9 mouse cellular contexts compared by ENCODE assay signal in the genomic region with DNA sequence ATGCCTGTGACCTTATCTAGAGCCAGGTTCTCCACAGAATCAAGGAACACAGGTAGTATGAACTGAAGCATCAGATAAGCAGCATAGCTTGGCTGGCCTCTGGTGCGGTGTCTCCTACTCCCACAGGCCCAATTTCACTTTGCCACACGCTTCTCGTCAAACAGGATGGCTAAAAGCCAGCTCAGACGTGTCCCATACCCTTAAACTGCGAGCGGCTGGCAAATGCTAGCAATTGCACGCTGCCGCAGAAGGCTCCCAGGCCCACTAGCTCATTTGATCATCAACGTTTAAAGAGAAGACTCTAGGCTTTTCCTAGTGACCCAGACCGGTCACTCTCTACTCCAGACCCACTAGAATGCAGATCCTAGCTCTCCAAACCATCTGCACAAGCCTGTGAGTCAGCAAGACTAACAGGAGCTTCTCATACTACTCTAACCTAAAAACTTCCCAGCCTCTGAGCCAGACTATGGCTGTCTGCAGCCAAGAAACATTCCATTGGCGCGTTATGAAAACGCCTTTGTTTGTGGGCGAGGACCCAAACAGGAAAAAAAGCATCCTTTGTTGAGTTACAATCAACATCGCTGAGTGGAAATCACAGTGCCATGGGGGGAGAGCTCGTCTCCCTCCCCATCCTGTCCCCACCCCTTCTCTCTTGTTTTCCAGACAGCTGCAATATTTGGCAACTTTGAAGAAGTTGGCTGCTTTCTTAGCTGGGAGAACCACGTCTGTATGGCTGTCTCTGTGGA. TPM values are rescaled to one million over a fixed set of nuclear protein-coding genes. Genes with fewer than 3 reads are reported as not detected.
DNase-seq lines count a peak whose midpoint lies in the region; ATAC-seq and TF ChIP-seq lines count a peak whose summit lies in the region.
"Had no signal": no experiment of that assay in that cellular context is flagged by ENCODE, and none has a peak within 500 bp of the region (broad histone marks: within the 10 kb centered on the region; RNA-seq: fewer than 3 reads in every experiment).

No protein-coding gene starts in this region.

- peaks cover 11% of the 10 kb centered on the region; the same call in 1 of the 2 replicates for H3K79me2 ChIP-seq in liver, adult 2 months (ENCODE audit: control insufficient read depth, insufficient read depth, low read length)

- peak overlapping the region; percentile 62 for H3K27ac ChIP-seq in liver, adult 2 months (replicated peaks; ENCODE audit: insufficient read depth, low read depth, low read length)
- no peak overlapping the region for H3K27ac ChIP-seq in liver, embryonic 11.5 days (ENCODE audit: low read depth, low read length)
- H3K27ac ChIP-seq in heart, embryonic 15.5 days: peak overlapping the region; percentile 65
- peak overlapping the region; percentile 65 for H3K27ac ChIP-seq in olfactory bulb, adult 2 months (ENCODE audit: insufficient read depth, low read depth, low read length)

- H3K4me3 ChIP-seq in liver, adult 2 months (ENCODE audit: insufficient read depth, low read depth, low read length): peak overlapping the region; percentile 6; the same call in 1 of the 2 replicates
- no peak overlapping the region for H3K4me3 ChIP-seq in liver, embryonic 11.5 days (ENCODE audit: low read depth, low read length)
- no peak overlapping the region for H3K4me3 ChIP-seq in heart, embryonic 15.5 days
- H3K4me3 ChIP-seq in olfactory bulb, adult 2 months (ENCODE audit: insufficient read depth, low read depth, low read length): no peak overlapping the region

- peak overlapping the region; percentile 55 for H3K9ac ChIP-seq in liver, adult 2 months (ENCODE audit: low read depth, low read length)
- H3K9ac ChIP-seq in liver, embryonic 11.5 days (ENCODE audit: low read depth, low read length): no peak overlapping the region
- H3K9ac ChIP-seq in heart, embryonic 15.5 days: no peak overlapping the region

- no peak for TF ChIP-seq CTCF in liver, adult 2 months (IDR thresholded peaks at IDR 0.05; ENCODE audit: low read depth, low read length)
- no peak for TF ChIP-seq CTCF in olfactory bulb, adult 2 months (IDR thresholded peaks at IDR 0.05; ENCODE audit: insufficient read depth, low read depth, low read length)

- WGBS in liver, adult 2 months: 32% methylated on average over 17 of the region's 17 CpGs
- WGBS in liver, embryonic 11.5 days: 76% methylated on average over 17 of the region's 17 CpGs
- WGBS in heart, embryonic 15.5 days: 60% methylated on average over 17 of the region's 17 CpGs
- 32% methylated on average over 17 of the region's 17 CpGs for WGBS in olfactory bulb, adult 2 months

- TF ChIP-seq POLR2A in liver, adult 2 months (IDR thresholded peaks at IDR 0.05; ENCODE audit: extremely low read depth, insufficient read depth, low read length): no peak
- TF ChIP-seq POLR2A in olfactory bulb, adult 2 months (IDR thresholded peaks at IDR 0.05; ENCODE audit: insufficient read depth, low read depth, low read length): no peak

- H3K36me3 ChIP-seq in liver, adult 2 months (ENCODE audit: control insufficient read depth, insufficient read depth, low read length): peaks cover 23% of the 10 kb centered on the region
- H3K36me3 ChIP-seq in liver, embryonic 11.5 days (ENCODE audit: control insufficient read depth, insufficient read depth, low read length): peaks cover 4% of the 10 kb centered on the region; the same call in 1 of the 2 replicates
- no peaks in the 10 kb centered on the region for H3K36me3 ChIP-seq in heart, embryonic 15.5 days

- H3K4me2 ChIP-seq in liver, embryonic 11.5 days: no peak overlapping the region
- no peak overlapping the region for H3K4me2 ChIP-seq in heart, embryonic 15.5 days

- no peaks in the 10 kb centered on the region for H3K27me3 ChIP-seq in liver, adult 2 months (ENCODE audit: control insufficient read depth, insufficient read depth, low read length)
- H3K27me3 ChIP-seq in liver, embryonic 11.5 days (replicated peaks; ENCODE audit: control insufficient read depth, insufficient read depth, low read length): no peaks in the 10 kb centered on the region
- no peaks in the 10 kb centered on the region for H3K27me3 ChIP-seq in heart, embryonic 15.5 days

- no peak for ATAC-seq in liver, embryonic 11.5 days (replicated peaks; ENCODE audit: low FRiP score)
- no peak; the same call in 1 of the 2 replicates for ATAC-seq in heart, embryonic 15.5 days (replicated peaks; ENCODE audit: insufficient number of reproducible peaks, insufficient read depth, low FRiP score, low read depth)
- ATAC-seq in CD4-positive, CD25-positive, alpha-beta regulatory T cell, adult 4 months: no peak

- DNase-seq in liver, adult 2 months (ENCODE audit: extremely low read depth, low read depth, low spot score): peak; percentile 55
- DNase-seq in liver, embryonic 11.5 days (ENCODE audit: low spot score): no peak
- DNase-seq in fibroblast of lung, adult 2 months (ENCODE audit: low read depth): peak; percentile 99
- DNase-seq in layer of hippocampus, adult 9-10 months (ENCODE audit: low spot score): peak; percentile 63
- DNase-seq in spleen, postnatal 14 days (ENCODE audit: low spot score in 2 of 2): no peak

- H3K4me1 ChIP-seq in liver, adult 2 months (ENCODE audit: control insufficient read depth, insufficient read depth, low read length): peaks cover 24% of the 10 kb centered on the region
- H3K4me1 ChIP-seq in liver, embryonic 11.5 days (replicated peaks; ENCODE audit: control insufficient read depth, insufficient read depth, low read length): peaks cover 11% of the 10 kb centered on the region
- peaks cover 41% of the 10 kb centered on the region for H3K4me1 ChIP-seq in heart, embryonic 15.5 days (replicated peaks)
- peaks cover 20% of the 10 kb centered on the region for H3K4me1 ChIP-seq in olfactory bulb, adult 2 months (ENCODE audit: control insufficient read depth, insufficient read depth, low read length)

- H3K9me3 ChIP-seq in liver, embryonic 11.5 days (ENCODE audit: control insufficient read depth, low read length): no peaks in the 10 kb centered on the region
- no peaks in the 10 kb centered on the region for H3K9me3 ChIP-seq in heart, embryonic 15.5 days (replicated peaks)

RNA-seq across cellular contexts. Expression of a gene that starts 3.5 kb away (rescaled TPM):
- total RNA-seq in liver, adult 2 months (2014; rRNA removed): 83.3 and 105 TPM in 2 replicates
- 316 and 337 TPM in 2 replicates for polyA plus RNA-seq in liver, adult 2 months (2012; rRNA removed)
- polyA plus RNA-seq in liver, embryonic 11.5 days (2014; fragmentation: Nextera tagmentation; extraction: Ambion mirVana): 6.8 and 7.0 TPM in 2 replicates
- 12.3 and 14.2 TPM in 2 replicates for polyA plus RNA-seq in heart, embryonic 15.5 days (2015; fragmentation: Nextera tagmentation; extraction: Ambion mirVana)
- not detected in 2 replicates for polyA plus RNA-seq in olfactory bulb, adult 2 months (2012; ENCODE audit: insufficient read depth, insufficient read length, low replicate concordance, missing spikeins)
- polyA plus RNA-seq in CD4-positive, CD25-positive, alpha-beta regulatory T cell, adult 4 months (2017; shearing (Covaris generic)): 10 to 100 TPM; 10.7 to 12.5 TPM

RNA-seq across cellular contexts. Expression of a gene that starts 17.3 kb away (rescaled TPM):
- total RNA-seq in liver, adult 2 months (2014; rRNA removed): 0.46 and 0.54 TPM in 2 replicates
- polyA plus RNA-seq in liver, adult 2 months (2012; rRNA removed): 0.32 and 0.91 TPM in 2 replicates
- not detected in 2 replicates for polyA plus RNA-seq in liver, embryonic 11.5 days (2014; fragmentation: Nextera tagmentation; extraction: Ambion mirVana)
- not detected in 2 replicates for polyA plus RNA-seq in heart, embryonic 15.5 days (2015; fragmentation: Nextera tagmentation; extraction: Ambion mirVana)
- polyA plus RNA-seq in olfactory bulb, adult 2 months (2012; ENCODE audit: insufficient read depth, insufficient read length, low replicate concordance, missing spikeins): not detected in 2 replicates
- not detected for polyA plus RNA-seq in CD4-positive, CD25-positive, alpha-beta regulatory T cell, adult 4 months (2017; shearing (Covaris generic))
- total RNA-seq: neutrophil, adult 5-6 weeks had no signal

RNA-seq across cellular contexts. Expression of a gene that starts 22.4 kb away (rescaled TPM):
- 931 and 1,175 TPM in 2 replicates for total RNA-seq in liver, adult 2 months (2014; rRNA removed)
- polyA plus RNA-seq in liver, adult 2 months (2012; rRNA removed): 441 and 456 TPM in 2 replicates
- 432 and 467 TPM in 2 replicates for polyA plus RNA-seq in liver, embryonic 11.5 days (2014; fragmentation: Nextera tagmentation; extraction: Ambion mirVana)
- polyA plus RNA-seq in heart, embryonic 15.5 days (2015; fragmentation: Nextera tagmentation; extraction: Ambion mirVana): 483 and 678 TPM in 2 replicates
- not detected in 2 replicates for polyA plus RNA-seq in olfactory bulb, adult 2 months (2012; ENCODE audit: insufficient read depth, insufficient read length, low replicate concordance, missing spikeins)
- polyA plus RNA-seq in CD4-positive, CD25-positive, alpha-beta regulatory T cell, adult 4 months (2017; shearing (Covaris generic)): 100 to 1,000 TPM; 433 to 535 TPM

RNA-seq across cellular contexts. Expression of a gene that starts 30.4 kb away (rescaled TPM):
- 729 and 912 TPM in 2 replicates for total RNA-seq in liver, adult 2 months (2014; rRNA removed)
- polyA plus RNA-seq in liver, adult 2 months (2012; rRNA removed): 1,682 and 1,823 TPM in 2 replicates
- 8.2 and 10.3 TPM in 2 replicates for polyA plus RNA-seq in liver, embryonic 11.5 days (2014; fragmentation: Nextera tagmentation; extraction: Ambion mirVana)
- polyA plus RNA-seq in heart, embryonic 15.5 days (2015; fragmentation: Nextera tagmentation; extraction: Ambion mirVana): 1.0 TPM in 1 of 2 replicates, not detected in the other
- polyA plus RNA-seq in olfactory bulb, adult 2 months (2012; ENCODE audit: insufficient read depth, insufficient read length, low replicate concordance, missing spikeins): not detected in 2 replicates
- not detected for polyA plus RNA-seq in CD4-positive, CD25-positive, alpha-beta regulatory T cell, adult 4 months (2017; shearing (Covaris generic))
- total RNA-seq: neutrophil, adult 5-6 weeks had no signal

RNA-seq across cellular contexts. Expression of a gene that starts 37.8 kb away (rescaled TPM):
- 137 and 141 TPM in 2 replicates for total RNA-seq in liver, adult 2 months (2014; rRNA removed)
- 165 and 186 TPM in 2 replicates for polyA plus RNA-seq in liver, adult 2 months (2012; rRNA removed)
- polyA plus RNA-seq in liver, embryonic 11.5 days (2014; fragmentation: Nextera tagmentation; extraction: Ambion mirVana): 218 and 233 TPM in 2 replicates
- 334 and 337 TPM in 2 replicates for polyA plus RNA-seq in heart, embryonic 15.5 days (2015; fragmentation: Nextera tagmentation; extraction: Ambion mirVana)
- polyA plus RNA-seq in olfactory bulb, adult 2 months (2012; ENCODE audit: insufficient read depth, insufficient read length, low replicate concordance, missing spikeins): not detected in 2 replicates
- polyA plus RNA-seq in CD4-positive, CD25-positive, alpha-beta regulatory T cell, adult 4 months (2017; shearing (Covaris generic)): 10 to 100 TPM; 76.9 to 95.0 TPM

Comparison
In these comparisons a context has a peak if more than half of its experiments do, and no peak if none do; other contexts are left out.
1. DNase-seq: peak in liver, adult 2 months (single experiment), fibroblast of lung, adult 2 months (single experiment) and layer of hippocampus, adult 9-10 months (single experiment); none in liver, embryonic 11.5 days (single experiment) and spleen, postnatal 14 days (0 of 2).